Mouse (Mus musculus) cerebellum, postnatal 14 days (tissue): Measurements from ENCODE around the gene Kcnd3.

Experiments
- DNase-seq, 2 experiments: peaks; one replicate each; pipeline ENCODE4 v3.0.0; 2021; ENCODE audit warnings: mixed read lengths in 2 of 2

Gene Kcnd3

DNA sequence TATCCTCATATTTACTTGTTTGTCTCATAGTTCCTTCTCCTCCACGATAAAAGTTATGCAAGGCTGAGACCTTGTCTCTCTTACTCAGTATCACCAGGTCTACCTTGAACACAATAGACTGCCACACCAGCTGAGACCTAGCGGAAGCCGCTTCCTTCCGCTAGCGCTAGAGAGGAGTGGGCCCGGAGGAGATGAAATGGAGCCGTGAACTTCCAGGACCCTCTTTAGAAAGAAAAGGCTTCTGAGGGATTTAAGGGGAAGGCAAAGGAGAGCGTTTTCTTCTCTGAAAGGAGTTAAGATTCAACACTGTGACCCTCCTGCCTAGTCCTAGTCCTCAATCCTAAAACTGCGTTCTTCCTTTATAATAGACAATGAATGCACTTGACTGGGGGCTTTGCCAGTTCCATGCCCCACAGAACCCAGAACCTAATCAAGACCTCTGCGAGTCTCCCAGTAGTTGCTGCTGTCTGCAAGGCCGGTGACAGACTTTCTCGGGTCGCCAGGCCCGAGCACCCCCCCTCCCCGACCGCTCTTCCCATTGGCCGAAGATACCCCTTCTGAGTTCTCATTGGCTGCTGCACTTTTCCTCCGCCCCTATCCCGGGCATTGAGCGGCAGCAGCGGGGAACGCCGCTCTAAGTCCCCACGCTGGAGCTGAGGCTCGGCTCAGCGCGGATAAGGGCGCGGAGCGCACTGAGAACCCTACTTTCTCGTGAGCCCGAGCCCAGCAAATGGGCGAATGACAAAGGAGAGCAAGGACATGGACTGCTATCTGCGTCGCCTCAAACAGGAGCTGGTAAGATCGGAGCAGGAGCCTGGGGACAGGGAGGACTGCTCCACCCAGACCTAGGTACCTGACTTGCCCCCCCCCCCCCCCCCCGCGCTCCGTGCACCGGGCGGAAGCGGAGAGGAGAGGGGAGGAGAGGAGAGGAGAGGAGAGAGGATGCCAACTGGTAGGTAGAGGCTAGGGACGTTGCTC, 252.2 kb downstream of the Kcnd3 start, which contains the start of gene Inka2:
Gene Inka2 (plus strand): TSS at position 569 of the 978 bp plus-strand sequence.
- DNase-seq: peak; percentile 82 to 88

DNA sequence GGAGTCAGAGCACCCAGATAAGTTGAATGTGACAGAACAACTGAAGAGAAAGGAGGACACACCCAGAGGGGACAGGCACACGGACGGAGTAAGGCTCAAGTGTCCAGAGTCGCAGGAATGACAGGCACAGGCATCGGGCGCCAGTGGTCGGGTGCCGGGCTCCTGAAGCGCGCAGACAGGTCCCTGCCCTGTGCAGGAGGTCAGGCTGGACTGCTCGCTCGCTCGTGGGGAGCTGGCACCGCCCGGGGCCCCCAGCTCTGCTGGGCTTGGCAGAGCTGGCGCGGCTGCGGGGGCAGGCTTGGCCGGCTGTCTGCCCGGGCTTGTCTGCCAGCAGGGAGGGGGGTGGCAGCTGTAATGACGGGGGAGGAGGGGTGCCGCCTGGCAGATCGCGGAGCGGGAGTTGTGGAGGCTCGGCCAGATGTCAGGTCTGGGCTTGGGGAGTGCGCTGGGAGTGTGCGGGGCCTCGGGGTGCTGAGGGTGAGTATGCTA, 253.0 kb downstream of the Kcnd3 start:
- peak; percentile 82 to 87 for DNase-seq

DNA sequence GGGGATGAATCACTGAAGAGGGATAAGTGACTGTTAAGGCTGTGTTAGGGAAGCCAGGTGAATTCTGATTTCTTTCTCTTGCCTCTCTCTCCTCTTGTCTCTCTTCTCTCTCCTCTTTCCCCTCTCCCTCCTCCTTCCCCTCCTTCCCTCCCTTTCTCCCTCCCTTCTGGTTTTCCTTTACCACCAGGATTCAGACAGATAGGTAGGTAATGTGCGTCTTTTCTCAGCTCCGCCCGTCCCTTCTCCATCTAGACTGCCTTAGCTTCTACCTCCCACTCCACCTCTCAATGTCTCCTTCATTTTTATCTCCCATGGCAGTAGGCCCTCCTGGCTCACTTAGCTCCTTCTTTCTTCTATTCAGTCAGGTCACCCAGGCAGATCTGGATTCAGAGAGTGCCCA, 253.4 kb downstream of the Kcnd3 start:
- no peak for DNase-seq

DNA sequence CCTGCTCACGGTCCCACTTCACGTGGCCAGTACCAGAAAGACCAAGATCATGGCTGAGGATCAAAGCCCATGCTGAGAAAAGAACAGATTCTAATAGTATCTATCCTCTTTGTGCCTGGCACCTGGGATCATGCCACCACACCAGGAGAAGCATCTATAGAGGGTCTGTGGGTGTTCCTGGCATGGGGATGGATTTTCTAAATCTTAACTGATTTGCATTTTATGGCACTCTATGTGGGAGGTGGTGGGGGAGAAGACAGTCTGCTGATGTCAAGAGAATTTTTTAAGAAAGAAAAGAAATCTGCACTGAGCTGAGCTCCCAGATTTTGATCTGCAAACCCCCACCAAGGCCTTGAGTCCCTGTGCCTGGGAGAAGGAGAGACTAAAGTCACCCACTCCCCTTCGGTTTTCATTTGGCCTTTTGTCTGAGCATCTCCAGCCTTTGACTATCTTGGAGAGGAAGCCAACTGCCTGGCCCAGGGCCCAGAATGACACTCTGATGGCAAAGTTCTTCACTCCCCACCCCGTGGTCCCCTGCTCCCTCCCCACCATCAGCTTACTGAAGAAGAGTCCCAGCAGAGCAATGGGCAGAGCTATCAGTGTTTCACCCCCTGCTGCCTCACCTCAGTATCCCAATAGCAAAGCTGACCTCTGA, 254.4 kb downstream of the Kcnd3 start:
- DNase-seq: peak; percentile 76 to 78

DNA sequence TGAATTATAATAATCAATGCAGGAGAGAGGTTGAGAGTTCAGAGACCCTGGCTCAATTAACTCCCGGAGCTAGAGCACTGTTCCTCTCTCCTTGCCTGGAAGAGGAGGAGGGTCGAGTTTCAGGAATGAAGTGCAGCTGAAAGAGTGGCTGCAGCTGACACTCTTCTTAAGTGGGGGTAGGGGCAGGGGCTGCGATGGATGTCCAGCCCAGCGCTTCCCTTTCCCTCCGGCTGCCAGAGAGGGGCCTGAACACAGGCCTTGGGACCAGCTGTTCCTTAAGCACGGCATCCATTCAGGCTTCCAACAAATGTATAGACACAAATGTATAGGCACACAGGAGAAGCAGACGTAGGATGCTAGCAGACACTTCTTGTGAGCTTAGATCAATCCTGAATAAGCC, 255.5 kb downstream of the Kcnd3 start:
- no peak for DNase-seq

DNA sequence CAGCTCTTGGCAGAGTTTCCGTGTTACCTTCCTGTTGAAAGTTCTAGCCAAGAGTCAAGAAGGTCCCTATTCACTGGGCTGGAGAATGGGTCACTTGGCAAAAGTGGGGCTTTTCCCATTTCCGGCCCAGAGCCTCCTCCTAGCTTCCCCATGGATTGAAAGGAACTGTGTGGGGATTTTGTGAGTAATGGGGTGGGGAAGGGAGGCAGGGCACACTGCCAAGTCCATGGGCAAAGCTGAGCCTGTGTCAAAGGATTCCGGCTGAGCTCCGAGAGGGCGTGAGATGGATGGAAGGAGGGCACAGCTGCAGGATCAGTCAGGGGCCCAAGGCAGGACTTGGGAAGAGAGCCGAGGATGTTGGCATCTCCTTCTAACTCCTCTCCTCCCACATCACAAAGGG, 258.1 kb downstream of the Kcnd3 start:
- peak; percentile 73 to 76 for DNase-seq

DNA sequence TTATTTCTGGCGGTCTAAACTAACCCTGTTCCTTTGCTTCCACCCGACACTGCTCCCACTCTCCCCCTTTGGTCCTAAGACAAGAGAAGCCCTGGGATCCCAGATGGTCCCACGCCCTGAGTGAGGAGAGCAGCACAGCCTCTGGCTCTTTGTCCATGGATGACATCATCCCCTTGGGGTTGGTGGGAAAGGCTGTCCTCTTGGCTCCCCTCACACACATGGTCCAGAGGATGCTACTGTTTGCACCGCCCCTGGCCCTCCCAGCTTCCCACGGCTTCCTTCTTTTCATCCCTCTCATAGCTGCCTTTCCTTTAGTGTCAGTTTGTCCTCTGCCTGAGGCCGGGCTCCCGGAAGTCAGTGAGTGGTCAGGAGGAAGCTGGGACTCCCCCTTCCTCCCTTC, 259.6 kb downstream of the Kcnd3 start:
- DNase-seq: peak; percentile 63 to 77

DNA sequence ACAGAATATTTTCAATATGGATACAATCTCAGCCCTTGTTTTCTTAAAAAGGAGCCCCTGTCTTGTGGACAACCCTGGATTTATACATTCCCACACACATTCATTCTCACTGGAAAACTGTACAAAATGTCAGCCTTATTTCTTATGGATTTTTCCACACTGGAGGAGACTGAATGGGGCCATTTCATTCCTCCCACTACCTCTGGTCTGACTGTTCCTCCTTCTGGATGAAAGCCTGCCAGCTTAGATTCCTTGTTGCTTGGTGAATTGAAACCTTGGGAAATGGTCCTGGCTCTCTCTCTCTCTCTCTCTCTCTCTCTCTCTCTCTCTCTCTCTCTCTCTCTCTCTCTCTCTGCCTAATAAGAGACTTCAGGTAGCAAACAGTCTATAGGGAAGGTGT, 260.7 kb downstream of the Kcnd3 start:
- DNase-seq: no peak

DNA sequence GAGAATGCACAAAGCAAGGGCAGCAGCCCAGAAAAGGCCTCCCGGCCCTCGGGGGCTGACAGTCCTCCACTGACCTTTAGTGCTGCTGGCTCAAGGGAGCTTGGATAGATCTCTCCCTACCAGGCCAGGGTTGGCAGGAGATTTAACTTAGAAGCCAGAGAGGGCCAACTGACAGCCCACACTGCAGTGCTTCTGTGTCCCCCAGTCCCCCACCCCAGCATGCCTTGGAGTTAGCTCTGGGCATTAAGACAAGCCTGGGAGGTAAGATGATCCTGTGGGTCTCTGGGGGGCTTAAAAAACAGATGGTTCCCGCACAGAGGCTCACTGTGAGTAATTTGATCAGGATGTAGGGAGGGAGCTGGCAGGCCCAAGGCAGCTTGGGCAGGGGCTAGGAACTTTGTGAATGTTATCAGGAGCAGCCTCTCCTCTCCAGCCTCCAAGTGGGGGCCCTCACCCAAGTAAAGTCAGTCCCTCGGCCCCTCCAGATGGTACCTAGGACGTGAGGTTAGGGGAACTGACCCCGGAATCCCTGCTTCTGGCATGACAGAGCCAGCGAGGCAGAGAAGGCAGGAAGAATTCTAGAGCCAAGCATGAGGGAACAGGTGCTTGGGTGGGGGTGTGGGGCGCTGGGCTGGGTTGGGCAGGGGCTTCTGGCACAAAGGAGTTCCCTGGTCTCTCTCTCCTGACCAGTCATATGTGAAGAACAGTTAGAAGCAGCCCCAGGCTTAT, 262.1 kb downstream of the Kcnd3 start:
- peak; percentile 71 to 80 for DNase-seq

DNA sequence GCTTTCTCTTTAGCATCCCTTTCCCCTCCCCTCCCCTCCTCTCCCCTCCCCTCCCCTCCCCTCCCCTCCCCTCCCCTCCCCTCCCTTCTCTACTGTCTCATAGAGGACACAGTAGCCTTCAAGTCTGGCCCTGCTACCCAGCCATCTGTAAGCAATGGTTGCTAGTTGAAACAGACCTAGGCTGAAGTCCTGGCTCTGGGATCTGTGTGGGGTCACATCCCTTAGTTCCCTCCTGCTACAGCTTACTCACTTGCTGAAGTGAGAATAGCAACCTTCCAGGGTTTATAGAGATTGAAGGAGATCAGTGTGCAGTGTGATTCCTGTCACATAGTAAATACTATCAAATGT, 262.7 kb downstream of the Kcnd3 start:
- no peak for DNase-seq

DNA sequence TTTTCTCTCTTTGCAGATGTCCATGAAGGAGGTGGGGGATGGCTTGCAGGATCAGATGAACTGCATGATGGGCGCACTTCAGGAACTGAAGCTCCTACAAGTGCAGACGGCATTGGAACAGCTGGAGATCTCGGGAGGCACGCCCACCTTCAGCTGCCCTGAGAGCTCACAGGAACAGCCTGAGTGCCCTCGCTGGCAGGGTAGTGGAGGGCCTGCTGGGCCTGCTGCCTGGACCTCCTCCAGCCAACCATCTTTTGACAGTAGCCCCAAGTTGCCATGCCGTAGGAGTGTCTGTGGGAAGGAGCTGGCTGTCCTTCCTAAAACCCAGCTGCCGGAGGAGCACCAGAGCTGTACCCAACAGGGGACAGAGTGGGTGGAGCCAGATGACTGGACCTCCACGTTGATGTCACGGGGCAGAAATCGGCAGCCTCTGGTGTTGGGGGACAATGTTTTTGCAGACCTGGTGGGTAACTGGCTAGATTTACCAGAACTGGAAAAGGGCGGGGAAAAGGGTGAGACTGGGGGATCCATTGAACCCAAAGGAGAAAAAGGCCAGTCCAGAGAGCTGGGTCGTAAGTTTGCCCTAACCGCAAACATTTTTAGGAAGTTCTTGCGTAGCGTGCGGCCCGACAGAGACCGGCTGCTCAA, 264.3 kb downstream of the Kcnd3 start:
- peak; percentile 65 to 69 for DNase-seq

DNA sequence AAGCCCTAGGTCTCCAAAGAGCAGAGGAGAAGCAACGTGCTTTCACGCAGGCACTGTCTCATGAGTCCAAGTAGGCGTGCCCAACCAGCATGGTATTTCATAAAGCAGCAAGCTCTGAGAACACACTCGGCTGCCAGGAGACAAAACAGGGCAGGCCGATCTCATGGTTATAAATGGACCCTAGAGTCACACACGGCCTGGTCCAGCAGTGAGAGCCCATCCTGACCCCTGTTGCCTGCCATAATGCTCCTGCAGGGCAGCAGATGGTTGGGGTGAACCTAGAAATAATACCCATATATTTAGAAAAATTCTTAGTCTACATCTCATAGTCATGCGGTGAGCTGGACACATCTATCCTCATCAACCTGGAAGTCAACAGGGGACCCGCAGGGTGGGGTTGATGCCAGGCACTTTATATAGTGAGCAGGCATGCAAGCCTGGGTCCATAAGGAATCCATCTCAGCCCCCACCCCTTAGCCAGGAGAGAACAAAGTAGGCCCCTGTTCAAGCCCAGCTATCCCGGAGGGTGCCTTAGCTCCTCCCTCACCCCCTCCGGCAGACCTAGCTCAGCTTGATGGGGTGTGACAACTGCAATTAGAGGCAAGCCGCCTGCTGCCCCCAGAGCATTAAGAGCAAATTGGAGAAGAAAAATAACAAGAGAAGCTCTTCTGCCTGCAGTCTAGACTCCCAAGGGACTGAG, 265.9 kb downstream of the Kcnd3 start:
- peak; percentile 54 to 65 for DNase-seq

DNA sequence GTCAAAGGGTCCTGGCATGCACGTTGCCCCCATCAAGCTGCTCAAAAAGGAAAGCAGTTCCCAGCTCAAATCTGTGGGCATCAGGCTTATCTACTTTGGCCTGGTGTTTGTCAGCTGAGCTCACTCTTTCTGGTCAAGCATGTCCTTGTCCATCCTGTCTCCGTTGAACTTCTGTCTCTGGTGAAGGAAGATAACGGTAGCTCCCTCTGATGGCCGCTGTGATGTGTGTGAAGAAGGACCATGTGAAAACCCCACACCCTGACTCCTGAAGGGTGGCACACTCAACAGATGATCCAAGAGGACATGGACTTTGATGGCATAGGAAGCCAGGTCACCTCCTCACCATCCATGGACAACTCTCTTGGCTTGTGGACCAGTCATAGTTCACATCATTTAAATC, 266.6 kb downstream of the Kcnd3 start:
- DNase-seq: peak; percentile 26 to 28

DNA sequence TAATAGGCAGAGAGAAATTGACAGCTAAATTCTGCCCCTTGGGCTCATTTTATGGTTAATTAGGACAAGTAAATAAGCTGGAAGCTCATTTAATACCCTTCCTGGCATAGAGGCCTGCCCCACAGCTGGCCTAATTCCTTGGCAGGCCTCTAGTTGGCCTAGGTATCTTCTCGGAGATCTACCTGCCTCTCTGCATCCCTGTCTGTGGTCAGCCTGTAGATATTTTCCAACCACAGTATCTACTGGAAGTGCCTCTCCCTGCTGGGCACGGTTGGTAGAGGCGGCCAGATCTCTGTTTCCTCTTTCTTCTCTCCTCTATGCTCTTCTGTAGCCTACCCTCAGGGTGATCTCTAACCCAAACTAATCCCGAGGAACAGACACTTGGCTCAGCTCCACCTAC, 267.8 kb downstream of the Kcnd3 start:
- DNase-seq: peak; percentile 22 to 31

DNA sequence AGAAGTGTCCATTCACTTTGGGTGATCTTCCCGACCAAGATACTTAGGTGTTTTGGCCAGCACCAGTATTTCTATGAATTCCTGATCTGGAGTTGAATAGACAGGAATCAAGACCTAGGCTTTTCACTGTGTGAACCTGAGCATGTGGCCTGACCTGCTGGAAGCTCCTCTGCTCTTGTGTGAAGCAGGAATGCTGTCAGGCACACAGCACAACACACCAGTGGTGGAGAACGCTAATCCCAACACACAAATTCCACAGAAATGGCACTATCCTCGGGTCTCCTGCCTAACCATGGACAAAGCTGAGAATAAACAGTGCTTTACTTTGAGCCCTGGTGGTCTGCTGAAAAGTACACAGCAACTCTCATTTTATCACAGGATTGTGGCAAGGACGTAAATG, 268.4 kb downstream of the Kcnd3 start:
- DNase-seq: peak in 1 of 2 experiments; percentile 23

DNA sequence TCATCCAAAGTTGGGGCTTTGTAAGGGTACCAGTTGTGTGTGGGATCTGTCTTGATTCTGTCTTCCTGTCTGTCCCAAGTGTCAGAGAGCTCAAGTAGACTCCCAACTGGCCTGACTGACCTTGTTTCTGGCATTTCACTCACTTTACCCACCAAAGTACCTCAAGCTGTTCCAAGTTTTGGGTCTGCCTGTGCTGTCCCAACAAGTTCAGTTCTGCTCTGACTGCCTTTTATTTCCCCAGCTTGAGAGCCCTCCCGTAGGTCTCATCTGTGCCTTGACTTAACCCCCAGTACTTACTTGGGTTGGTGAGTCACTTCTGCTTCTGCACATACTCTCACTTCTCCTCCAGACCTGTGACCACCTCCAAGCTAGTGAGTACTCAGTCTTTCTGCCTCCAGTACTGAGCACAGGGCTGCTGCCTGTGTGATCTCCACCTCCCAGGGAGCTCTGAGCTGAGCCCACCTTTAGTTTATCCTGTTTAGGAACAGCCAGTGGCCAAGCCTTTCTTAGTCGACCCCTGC, 269.6 kb downstream of the Kcnd3 start:
- no peak for DNase-seq

DNA sequence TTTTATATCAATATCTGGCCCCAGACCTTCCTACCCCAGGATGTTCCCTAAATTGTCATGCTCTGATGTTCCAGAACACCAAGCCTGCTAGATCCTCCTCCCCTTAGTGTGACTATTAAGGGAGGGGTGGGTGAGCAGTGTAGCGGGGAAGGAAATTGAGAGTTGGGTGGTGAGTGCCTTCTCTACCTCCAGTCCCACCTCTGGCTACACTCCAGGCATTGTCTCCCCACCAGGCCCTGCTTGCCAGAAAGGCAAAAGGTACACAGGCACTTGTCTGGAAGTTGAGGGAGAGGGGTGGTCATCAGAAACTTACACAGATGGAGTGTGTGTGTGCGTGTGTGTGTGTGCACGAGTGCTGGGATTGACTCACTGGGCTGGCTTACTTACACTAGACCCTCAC, 270.4 kb downstream of the Kcnd3 start:
- peak in 1 of 2 experiments; percentile 22 for DNase-seq
